Mouse (Mus musculus) heart, postnatal 14 days (tissue): ENCODE data around the gene Nr1i3. TPM values are rescaled to one million over a fixed set of nuclear protein-coding genes. Genes with fewer than 3 reads are reported as not detected.

Experiments used
- total RNA-seq, 2 experiments: library from RNA; stranded (reverse); gene quantifications; 2 replicates each; pipeline ENCODE4 v1.2.3; 2021

The Nr1i3 gene
- total RNA-seq, 2 experiments from 2014 or later = 0.14 TPM; not detected in 1

Other genes with a start within 250 kb of the Nr1i3 start
- 1 to 10 TPM; 5.2 to 6.0 TPM for gene Fcgr2b, start 237.4 kb upstream of the Nr1i3 start, total RNA-seq
- under 1 TPM; 0.22 to 0.29 TPM for gene Fcgr4, start 195.1 kb upstream of the Nr1i3 start, total RNA-seq
- gene Fcgr3, start 149.0 kb upstream of the Nr1i3 start, total RNA-seq = 10 to 100 TPM; 11.8 to 11.9 TPM
- gene Cfap126, start 100.1 kb upstream of the Nr1i3 start, total RNA-seq = 1 to 10 TPM in 1 of 2 experiments, under 1 TPM in 1; 1.00 to 2.1 TPM
- gene Sdhc, start 63.4 kb upstream of the Nr1i3 start, total RNA-seq = 1,000 to 10,000 TPM; 1,008 to 1,038 TPM
- gene Mpz, start 63.3 kb upstream of the Nr1i3 start, total RNA-seq = 10 to 100 TPM in 1 of 2 experiments, not detected in 1; 18.9 TPM
- gene Pcp4l1, start 17.7 kb upstream of the Nr1i3 start, total RNA-seq = 100 to 1,000 TPM; 180 to 188 TPM
- gene Tomm40l, start 8.5 kb downstream of the Nr1i3 start, total RNA-seq = 10 to 100 TPM; 86.2 to 92.8 TPM
- gene Apoa2, start 11.1 kb downstream of the Nr1i3 start, total RNA-seq = 1 to 10 TPM; 1.6 to 4.0 TPM
- 10 to 100 TPM; 10.2 to 11.6 TPM for gene Fcer1g, start 20.4 kb downstream of the Nr1i3 start, total RNA-seq
- 1 to 10 TPM; 2.9 to 3.6 TPM for gene Adamts4, start 36.5 kb downstream of the Nr1i3 start, total RNA-seq
- 1,000 to 10,000 TPM; 1,236 to 1,272 TPM for gene Ndufs2, start 37.4 kb downstream of the Nr1i3 start, total RNA-seq
- gene B4galt3, start 56.4 kb downstream of the Nr1i3 start, total RNA-seq = 10 to 100 TPM; 19.5 to 25.7 TPM
- 10 to 100 TPM; 16.4 to 21.3 TPM for gene Ppox, start 67.2 kb downstream of the Nr1i3 start, total RNA-seq
- gene Usp21, start 74.0 kb downstream of the Nr1i3 start, total RNA-seq = 10 to 100 TPM; 20.0 to 22.4 TPM
- gene Ufc1, start 81.1 kb downstream of the Nr1i3 start, total RNA-seq = 10 to 100 TPM; 82.9 to 88.2 TPM
- gene Dedd, start 115.2 kb downstream of the Nr1i3 start, total RNA-seq = 10 to 100 TPM; 24.4 to 25.9 TPM
- gene Nit1, start 131.7 kb downstream of the Nr1i3 start, total RNA-seq = 10 to 100 TPM; 20.0 to 24.6 TPM
- gene Pfdn2, start 131.7 kb downstream of the Nr1i3 start, total RNA-seq = 10 to 100 TPM; 63.7 to 74.3 TPM
- gene Klhdc9, start 146.8 kb downstream of the Nr1i3 start, total RNA-seq = under 1 TPM in 1 of 2 experiments, not detected in 1; 0.17 TPM
- under 1 TPM; 0.14 to 0.15 TPM for gene Nectin4, start 156.1 kb downstream of the Nr1i3 start, total RNA-seq
- gene Arhgap30, start 175.0 kb downstream of the Nr1i3 start, total RNA-seq = 1 to 10 TPM; 2.3 to 4.5 TPM
- gene Usf1, start 197.3 kb downstream of the Nr1i3 start, total RNA-seq = 10 to 100 TPM; 42.3 to 46.1 TPM
- 1 to 10 TPM; 2.2 to 2.5 TPM for gene Tstd1, start 204.9 kb downstream of the Nr1i3 start, total RNA-seq
- 10 to 100 TPM; 46.3 to 48.9 TPM for gene F11r, start 223.6 kb downstream of the Nr1i3 start, total RNA-seq